Mouse (Mus musculus): ENCODE results near the gene Mlxipl.
"Not testable (repeated sequence)": the region's sequence is repeated elsewhere in the genome, so short reads cannot be mapped to it uniquely, and the experiment has no call there.

Mlxipl gene

GRCm38 (mm10) chr5:135089653-135090052 lies at the start of gene Mlxipl:
Gene Mlxipl, plus strand, starts transcription at chr5:135089890.
- DNase-seq (ENCODE audit: low spot score in 2 of 2), result no peak

- DNase-seq (ENCODE audit: low spot score in 2 of 2), result no peak
These were observed 49.6 kb upstream of the Mlxipl start for GRCm38 (mm10) chr5:135040059-135040458.

GRCm38 (mm10) chr5:135040777-135041176 lies 48.9 kb upstream of the Mlxipl start:
- DNase-seq (ENCODE audit: low spot score in 2 of 2), result peak; percentile 66 to 69

GRCm38 (mm10) chr5:135042105-135042788 lies 47.4 kb upstream of the Mlxipl start:
- DNase-seq (ENCODE audit: low spot score in 2 of 2), result no peak

GRCm38 (mm10) chr5:135044575-135044974 lies 45.1 kb upstream of the Mlxipl start:
- DNase-seq (ENCODE audit: low spot score in 2 of 2), result peak in 1 of 2 experiments; percentile 52

- DNase-seq (ENCODE audit: low spot score in 2 of 2), result no peak
These were observed 41.2 kb upstream of the Mlxipl start for GRCm38 (mm10) chr5:135048539-135048938.

- DNase-seq (ENCODE audit: low spot score in 2 of 2), result not testable (repeated sequence)
These were observed 40.4 kb upstream of the Mlxipl start for GRCm38 (mm10) chr5:135049268-135049667.

GRCm38 (mm10) chr5:135053356-135053755 lies 36.3 kb upstream of the Mlxipl start:
- no peak for DNase-seq (ENCODE audit: low spot score in 2 of 2)

GRCm38 (mm10) chr5:135063629-135064381 lies 25.9 kb upstream of the Mlxipl start, which contains the start of gene Dnajc30:
Gene Dnajc30, plus strand, starts transcription at chr5:135064202.
- DNase-seq (ENCODE audit: low spot score in 2 of 2), result peak; percentile 97 to 98

- no peak for DNase-seq (ENCODE audit: low spot score in 2 of 2)
These were observed 25.3 kb upstream of the Mlxipl start for GRCm38 (mm10) chr5:135064382-135064766.

- DNase-seq (ENCODE audit: low spot score in 2 of 2), result not testable (repeated sequence)
These were observed 24.7 kb upstream of the Mlxipl start, which contains the start of gene Bud23 for GRCm38 (mm10) chr5:135064909-135065446. Gene Bud23, minus strand, starts transcription at chr5:135064959.

- no peak for DNase-seq (ENCODE audit: low spot score in 2 of 2)
These were observed 23.7 kb upstream of the Mlxipl start for GRCm38 (mm10) chr5:135066008-135066407.

GRCm38 (mm10) chr5:135070448-135070847 lies 19.2 kb upstream of the Mlxipl start:
- DNase-seq (ENCODE audit: low spot score in 2 of 2), result no peak

GRCm38 (mm10) chr5:135072061-135072460 lies 17.6 kb upstream of the Mlxipl start:
- no peak for DNase-seq (ENCODE audit: low spot score in 2 of 2)

GRCm38 (mm10) chr5:135072720-135073119 lies 17.0 kb upstream of the Mlxipl start:
- no peak for DNase-seq (ENCODE audit: low spot score in 2 of 2)

- no peak for DNase-seq (ENCODE audit: low spot score in 2 of 2)
These were observed 16.1 kb upstream of the Mlxipl start for GRCm38 (mm10) chr5:135073349-135074150.

GRCm38 (mm10) chr5:135075655-135076054 lies 14.0 kb upstream of the Mlxipl start:
- no peak for DNase-seq (ENCODE audit: low spot score in 2 of 2)

- no peak for DNase-seq (ENCODE audit: low spot score in 2 of 2)
These were observed 13.3 kb upstream of the Mlxipl start for GRCm38 (mm10) chr5:135076368-135076767.

GRCm38 (mm10) chr5:135076931-135077505 lies 12.7 kb upstream of the Mlxipl start:
- peak; percentile 39 to 40 for DNase-seq (ENCODE audit: low spot score in 2 of 2)

- DNase-seq (ENCODE audit: low spot score in 2 of 2), result peak; percentile 92 to 95
These were observed 11.9 kb upstream of the Mlxipl start, which contains the start of gene Vps37d for GRCm38 (mm10) chr5:135077564-135078481. Gene Vps37d, minus strand, starts transcription at chr5:135078266.

Measured in right cerebral cortex, adult 2 months (tissue).